Mouse (Mus musculus): ENCODE data around the gene Zdhhc16.
A peak's percentile ranks its signal among the peaks of the same experiment; 100 is the strongest.

Zdhhc16 gene

GRCm38 (mm10) chr19:41933179-41934086 lies at the start of gene Zdhhc16, which contains the start of gene Exosc1:
Zdhhc16 (plus strand) TSS chr19:41933480.
Exosc1 (minus strand) TSS chr19:41933423.
- peak; percentile 99 to 100 for DNase-seq (ENCODE audit: low spot score in 2 of 2)

GRCm38 (mm10) chr19:41883882-41884281 lies 49.4 kb upstream of the Zdhhc16 start:
- no peak for DNase-seq (ENCODE audit: low spot score in 2 of 2)

- DNase-seq (ENCODE audit: low spot score in 2 of 2), result no peak
These were observed 45.1 kb upstream of the Zdhhc16 start for GRCm38 (mm10) chr19:41888191-41888590.

DNA sequence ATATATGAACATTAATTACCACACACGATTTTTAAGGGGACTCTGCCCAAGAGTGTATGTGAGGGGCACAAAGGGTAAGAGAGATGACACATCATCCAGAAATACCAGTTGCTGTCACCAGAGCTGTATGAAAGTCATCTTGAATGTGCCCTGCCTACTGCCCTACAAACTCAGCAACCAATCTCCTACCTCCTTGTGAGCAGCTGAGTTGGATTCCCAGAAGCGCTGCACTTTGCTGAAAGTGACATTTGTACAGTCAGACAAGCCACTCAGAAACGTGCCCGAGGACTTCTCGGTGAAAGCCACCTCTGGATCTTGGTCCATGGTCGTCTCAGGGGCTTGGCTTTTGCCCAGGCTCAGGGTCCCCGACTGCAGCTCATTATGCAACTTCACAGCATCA lies 38.3 kb upstream of the Zdhhc16 start:
- DNase-seq (ENCODE audit: low spot score in 2 of 2), result no peak

- peak; percentile 88 to 94 for DNase-seq (ENCODE audit: low spot score in 2 of 2)
These were observed 37.6 kb upstream of the Zdhhc16 start, which contains the start of gene Rrp12 for GRCm38 (mm10) chr19:41895460-41896318. Rrp12 (minus strand) TSS chr19:41896173.

DNA sequence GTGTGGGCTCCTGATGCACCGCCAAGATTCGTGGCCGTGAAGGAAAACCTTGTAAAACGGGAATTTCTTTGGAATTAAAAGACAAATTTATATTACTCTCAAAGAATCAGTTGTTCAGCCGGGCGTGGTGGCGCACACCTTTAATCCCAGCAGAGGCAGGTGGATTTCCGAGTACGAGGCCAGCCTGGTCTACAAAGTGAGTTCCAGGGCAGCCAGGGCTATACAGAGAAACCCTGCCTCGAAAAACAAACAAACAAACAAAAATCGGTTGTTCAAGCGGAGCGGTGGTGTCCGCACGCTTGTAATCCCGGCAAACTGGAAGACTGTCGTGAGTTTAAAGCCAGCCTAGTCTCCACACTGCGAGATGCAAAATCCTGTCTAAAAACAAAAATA lies 37.0 kb upstream of the Zdhhc16 start:
- no peak for DNase-seq (ENCODE audit: low spot score in 2 of 2)

DNA sequence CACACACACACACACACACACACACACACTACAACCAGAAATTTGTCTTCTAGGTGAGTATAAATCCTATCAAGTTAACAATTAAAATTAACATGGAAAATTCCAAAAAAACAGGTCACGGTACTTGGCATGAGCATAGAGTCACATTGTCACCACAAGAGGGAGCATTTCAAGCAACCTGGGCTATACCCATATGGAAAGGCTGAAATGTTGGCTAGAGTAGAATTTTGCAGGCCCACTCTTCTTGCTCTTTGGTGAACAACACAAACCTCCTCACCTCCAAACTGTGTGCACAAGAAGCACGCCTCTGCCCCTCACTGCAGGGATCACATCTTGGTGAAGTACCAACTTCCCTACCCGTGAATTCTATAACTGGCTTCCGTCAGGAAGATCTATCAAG lies 34.4 kb upstream of the Zdhhc16 start:
- DNase-seq (ENCODE audit: low spot score in 2 of 2), result no peak

DNA sequence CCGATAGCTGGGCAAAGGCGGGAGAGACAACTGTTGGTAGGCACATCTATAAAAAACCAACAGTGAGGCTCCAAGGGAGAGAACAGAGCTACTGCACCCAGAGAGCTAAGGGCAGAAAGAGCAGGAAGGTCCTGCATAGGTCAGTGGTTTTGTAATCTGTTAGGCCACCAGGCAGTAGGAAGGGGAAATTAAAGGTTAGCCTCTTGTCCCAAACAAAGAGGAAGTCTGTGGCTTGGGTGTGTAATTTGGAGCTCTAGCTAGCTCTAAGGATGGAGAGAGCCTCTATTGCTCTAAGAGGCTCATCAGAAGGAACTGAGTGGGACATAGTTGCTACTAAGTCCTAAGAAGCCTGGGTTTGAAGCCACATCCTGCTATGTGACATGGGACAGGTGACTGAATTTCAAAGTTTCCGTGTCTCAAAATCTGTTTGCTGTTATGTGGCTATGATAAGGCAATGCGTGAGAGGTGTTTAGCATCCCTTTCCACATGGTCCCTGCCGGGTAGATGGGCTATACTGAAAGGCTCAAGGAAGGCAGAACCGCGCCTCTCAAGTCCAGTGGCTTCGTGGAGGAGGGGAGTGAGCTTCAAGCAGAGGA lies 32.7 kb upstream of the Zdhhc16 start:
- DNase-seq (ENCODE audit: low spot score in 2 of 2), result no peak

DNA sequence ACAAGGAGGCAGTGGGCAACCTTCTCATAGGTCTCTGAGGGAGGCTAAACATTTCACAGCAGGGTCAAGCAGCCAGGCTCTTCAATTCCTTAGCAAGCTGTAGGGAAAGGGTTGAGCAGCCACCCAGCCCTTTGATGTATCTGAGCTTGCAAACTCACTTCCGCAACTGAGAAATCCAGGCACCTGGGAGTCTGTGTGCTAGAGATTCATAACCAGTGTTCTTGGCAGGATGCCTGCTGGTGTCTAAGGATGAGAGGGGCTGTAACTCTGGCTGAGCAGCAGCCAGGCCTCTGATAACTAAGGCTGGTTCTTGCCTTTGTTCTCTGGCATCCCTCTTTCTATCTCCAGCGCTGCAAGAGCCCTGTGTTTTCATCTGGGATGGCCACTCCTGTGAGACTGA lies 31.6 kb upstream of the Zdhhc16 start:
- DNase-seq (ENCODE audit: low spot score in 2 of 2), result no peak

DNA sequence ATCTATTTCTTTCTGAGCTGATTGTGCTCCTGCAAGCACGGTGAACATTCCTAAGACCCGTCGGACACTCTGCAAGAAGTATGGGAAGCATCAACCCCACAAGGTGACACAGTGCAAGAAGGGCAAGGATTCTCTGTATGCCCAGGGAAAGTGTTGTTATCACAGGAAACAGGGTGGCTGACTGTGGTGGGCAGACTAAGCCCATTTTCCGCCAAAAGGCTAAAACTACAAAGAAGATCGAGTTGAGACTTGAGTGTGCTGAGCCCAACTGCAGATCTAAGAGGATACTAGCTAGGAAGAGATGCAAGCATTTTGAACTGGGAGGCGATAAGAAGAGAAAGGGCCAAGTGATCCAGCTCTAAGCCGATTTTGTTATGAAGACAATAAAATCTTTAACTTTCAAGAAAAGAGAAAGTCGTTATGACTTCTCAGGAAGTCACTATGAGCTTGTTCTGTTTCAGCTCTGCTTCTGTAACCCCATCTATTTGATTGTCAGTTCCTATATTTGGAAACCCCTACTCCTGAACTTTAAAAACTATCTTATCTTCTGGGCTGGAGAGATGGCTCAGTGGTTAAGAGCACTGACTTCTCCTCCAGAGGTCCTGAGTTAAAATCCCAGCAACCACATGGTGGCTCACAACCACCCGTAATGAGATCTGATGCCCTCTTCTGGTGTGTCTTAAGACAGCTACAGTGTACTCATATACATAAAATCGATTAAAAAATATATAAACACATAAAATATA lies 30.3 kb upstream of the Zdhhc16 start:
- no peak for DNase-seq (ENCODE audit: low spot score in 2 of 2)

DNA sequence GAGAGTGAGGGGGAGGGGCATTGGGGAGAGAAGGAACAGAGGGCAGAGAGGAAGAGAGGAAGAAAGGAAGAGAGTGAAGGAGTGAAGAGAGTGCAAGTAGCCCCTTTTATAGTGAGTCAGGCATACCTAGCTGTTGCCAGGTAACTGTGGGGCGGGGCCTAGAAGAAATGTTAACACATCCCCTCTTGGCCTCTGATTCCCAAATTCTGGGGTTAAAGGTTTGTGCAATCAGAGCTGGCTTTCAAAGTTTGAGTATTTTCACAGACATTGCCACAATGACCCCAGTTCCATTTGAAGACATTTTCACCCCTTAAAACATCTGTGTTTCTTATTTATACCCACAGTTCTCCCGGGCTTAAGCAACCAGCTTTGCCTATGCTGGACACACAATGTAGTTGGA lies 28.0 kb upstream of the Zdhhc16 start:
- DNase-seq (ENCODE audit: low spot score in 2 of 2), result no peak

DNA sequence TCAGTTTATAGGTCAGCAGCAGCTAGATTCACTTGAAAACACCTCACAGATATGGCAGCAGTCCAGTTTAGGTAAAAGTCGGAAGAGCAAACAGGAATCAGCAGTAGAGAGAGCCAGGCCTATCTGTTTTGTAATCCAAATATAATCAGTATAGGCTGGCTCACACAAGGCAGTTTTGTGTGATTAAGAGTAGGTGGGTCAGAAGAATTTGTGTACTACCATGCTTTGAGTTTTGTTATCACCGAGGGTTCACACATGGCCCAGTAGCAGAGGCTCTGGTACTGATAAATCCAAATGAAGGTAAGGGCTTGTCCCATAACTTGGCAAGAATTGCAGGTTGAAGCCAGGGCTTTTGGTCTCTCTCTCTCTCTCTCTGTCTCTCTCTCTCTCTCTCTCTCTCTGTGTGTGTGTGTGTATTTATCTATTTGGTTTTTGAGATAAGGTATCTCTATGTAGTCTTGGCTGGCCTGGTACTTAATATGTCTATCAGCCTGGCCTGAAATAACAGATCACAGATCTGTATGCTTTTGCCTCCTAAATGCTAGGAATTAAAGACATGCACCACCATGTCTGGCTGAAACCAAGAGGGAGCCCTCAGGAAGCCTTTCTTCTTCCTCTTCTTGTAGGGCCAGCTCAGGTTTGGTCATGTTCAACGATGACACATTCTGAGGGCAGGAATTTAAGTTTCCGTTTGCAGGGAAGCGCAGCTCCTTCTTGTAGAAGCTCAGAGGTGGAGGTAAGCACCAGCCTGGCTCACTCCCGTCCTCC lies 26.8 kb upstream of the Zdhhc16 start:
- DNase-seq (ENCODE audit: low spot score in 2 of 2), result no peak

DNA sequence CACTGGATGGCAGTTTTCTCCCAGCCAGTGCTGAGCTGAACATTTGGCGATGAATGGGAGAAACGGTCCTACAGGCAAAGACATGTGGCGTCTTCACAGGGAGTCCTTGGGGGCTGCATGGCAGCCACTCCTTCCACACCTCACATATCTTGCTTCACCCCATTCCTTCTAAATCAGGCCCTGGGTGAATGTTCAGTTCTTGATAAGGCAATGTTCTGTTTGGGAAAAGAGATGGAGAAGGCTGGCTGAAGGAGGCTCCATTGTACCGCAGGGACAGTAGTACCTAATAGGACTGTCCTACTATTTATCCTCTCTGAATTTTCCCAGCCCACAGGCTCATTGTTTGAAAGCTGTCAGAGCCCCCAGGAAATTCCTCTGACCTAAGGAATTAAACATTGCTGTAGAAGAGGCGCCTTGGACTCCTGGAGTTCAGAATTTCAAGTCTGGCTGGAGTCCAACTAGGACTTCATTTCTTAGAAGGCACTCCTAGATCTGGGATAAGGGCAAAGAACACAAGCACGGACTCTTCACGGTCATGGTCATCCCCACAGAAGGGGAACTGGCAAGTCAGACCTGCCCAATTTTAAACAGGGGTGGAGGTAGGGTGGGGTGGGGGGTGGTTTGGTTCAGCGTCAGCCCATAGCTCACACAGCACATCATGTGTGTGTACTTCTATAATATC lies 26.1 kb upstream of the Zdhhc16 start:
- DNase-seq (ENCODE audit: low spot score in 2 of 2), result no peak

DNA sequence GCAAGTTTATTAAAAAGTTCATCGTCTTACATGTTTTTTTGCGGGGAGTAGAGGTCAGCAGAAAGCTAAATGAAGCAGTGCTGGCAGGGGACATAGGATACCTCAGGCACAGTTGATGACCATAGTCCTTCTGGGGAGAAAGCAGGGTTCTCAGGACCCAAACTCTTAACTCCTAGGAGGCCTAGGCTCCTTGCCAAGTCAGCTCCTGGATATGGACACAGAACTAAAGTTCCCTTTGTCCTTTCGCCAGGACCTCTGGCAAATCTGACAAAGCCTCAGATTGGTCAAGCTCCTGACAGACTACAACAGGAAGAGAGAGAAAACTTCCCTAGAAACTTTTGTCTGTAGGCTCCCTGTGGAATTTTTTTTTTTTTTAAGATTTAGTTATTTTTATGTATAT lies 24.5 kb upstream of the Zdhhc16 start:
- DNase-seq (ENCODE audit: low spot score in 2 of 2), result no peak

- no peak for DNase-seq (ENCODE audit: low spot score in 2 of 2)
These were observed 22.9 kb upstream of the Zdhhc16 start for GRCm38 (mm10) chr19:41910396-41910795.

DNA sequence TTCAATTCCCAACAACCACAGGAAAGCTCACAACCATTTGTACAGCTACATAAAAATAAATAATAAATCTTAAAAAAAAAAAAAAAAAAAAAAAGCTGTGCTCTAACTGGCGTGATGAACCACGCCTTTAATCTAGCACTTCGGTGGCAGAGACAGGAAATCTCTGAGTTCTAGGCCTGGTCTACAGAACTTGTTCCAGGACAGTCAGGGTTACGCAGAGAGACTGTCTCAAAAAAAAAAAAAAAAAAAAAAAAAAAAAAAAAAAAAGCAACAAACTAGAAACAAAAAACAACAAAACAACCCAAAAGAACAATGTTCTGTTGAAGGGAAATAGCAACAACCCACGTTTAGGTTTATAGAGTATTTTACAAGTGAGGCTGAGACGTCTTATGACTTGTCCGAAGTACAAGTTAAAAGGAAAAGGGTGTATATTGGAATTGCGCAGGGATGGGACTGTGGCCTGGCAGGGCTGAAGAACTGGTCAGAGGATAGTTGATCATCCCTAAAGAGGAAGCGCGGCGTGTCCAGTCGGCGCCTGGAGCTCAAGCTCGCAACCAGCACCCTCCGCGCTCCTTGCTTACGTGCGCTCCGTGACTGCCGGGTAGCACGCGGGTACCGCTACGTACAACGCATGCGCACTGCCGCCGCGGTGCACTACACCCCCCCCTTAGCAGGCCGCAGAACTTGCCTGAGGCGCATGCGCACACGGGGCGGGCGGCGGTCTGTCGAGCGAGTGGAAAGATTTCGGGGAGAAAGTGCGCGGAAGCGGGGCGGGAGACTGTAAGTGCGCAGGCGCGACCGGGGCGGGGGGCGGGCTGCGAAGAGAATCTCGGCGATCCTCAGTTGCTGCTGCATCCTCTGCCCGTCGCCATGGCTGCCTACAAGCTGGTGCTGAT lies 21.9 kb upstream of the Zdhhc16 start, which contains the start of gene Pgam1:
Pgam1 (plus strand) TSS at position 746 of the 896 bp plus-strand sequence.
- peak; percentile 97 to 99 for DNase-seq (ENCODE audit: low spot score in 2 of 2)

DNA sequence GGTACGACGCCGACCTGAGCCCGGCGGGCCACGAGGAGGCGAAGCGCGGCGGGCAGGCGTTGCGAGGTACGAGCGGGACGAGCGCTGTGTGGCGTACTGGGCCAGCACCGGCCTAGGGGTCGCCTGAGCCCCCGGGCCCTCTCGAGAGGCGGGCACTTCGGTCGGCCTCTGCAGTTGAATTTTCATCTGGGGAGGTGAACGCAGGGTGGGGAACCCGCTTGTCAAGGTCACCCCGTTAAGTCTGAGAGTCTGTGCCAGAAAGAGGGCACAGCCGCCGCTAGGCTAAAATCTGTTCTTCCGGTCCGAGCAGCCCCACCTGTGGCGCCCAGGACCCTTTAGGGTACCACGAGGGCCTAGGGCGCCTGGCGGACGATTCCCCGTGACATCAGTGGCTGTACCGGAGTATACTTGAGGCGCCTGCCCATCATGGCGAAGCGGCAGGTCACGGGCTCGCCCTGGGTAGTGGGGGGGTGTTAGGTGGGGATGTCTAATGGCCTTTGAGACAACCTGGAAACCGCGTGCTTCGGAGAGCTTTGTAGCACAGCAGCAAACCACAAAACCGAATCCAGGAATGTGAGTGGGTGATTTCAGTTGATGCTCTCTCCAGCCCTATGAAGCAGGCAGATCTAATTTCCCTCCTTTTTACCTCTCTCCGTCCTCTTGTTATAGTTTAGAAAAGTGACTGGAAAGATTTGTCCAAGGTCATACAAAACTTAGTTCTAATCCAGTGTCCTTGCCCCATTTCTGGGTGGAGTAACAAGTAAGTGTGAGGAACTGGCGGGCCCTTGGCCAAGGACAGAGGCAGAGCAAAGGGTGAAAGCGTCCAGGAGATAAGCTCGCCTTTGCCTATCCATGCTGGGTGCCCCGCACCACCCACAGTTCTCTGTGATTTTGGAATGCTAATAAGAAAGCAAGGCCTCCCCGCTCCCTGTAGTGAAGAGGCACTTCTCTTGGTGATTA lies 20.9 kb upstream of the Zdhhc16 start:
- peak; percentile 45 to 60 for DNase-seq (ENCODE audit: low spot score in 2 of 2)
